Mouse (Mus musculus) liver, adult 2 months (tissue): ENCODE results near the gene Appbp2. TPM values are rescaled to one million over a fixed set of nuclear protein-coding genes. Genes with fewer than 3 reads are reported as not detected.
A peak's percentile ranks its signal among the peaks of the same experiment; 100 is the strongest.

ENCODE experiments used
- DNase-seq: peaks from one replicate; pipeline ENCODE4 v3.0.0-alpha.2; 2011; ENCODE audit warnings: low read depth, low spot score; ENCODE audit errors: extremely low read depth
- H3K27ac ChIP-seq: fragments of 200-500 bp; replicated peaks from 2 replicates; pipeline ENCODE4 v1.5.1; 2012; ENCODE audit warnings: low read depth, mild to moderate bottlenecking, control low read depth, inconsistent platforms, low read length; ENCODE audit not compliant: insufficient read depth
- H3K27me3 ChIP-seq: fragments of 200-500 bp; 2 replicates; pipeline ENCODE4 v1.6.1; 2012; ENCODE audit warnings: mild to moderate bottlenecking, moderate library complexity, low read length, inconsistent platforms; ENCODE audit not compliant: control insufficient read depth, insufficient read depth
- H3K36me3 ChIP-seq: fragments of 200-500 bp; 2 replicates; pipeline ENCODE4 v1.6.1; 2012; ENCODE audit warnings: low read length, inconsistent platforms; ENCODE audit not compliant: control insufficient read depth, insufficient read depth
- H3K4me1 ChIP-seq: fragments of 200-500 bp; 2 replicates; pipeline ENCODE4 v1.6.1; 2011; ENCODE audit warnings: low read length; ENCODE audit not compliant: control insufficient read depth, insufficient read depth
- H3K4me3 ChIP-seq: fragments of 200-500 bp; 2 replicates; pipeline ENCODE4 v1.5.1; 2011; ENCODE audit warnings: low read depth, mild to moderate bottlenecking, control low read depth, low read length, moderate library complexity; ENCODE audit not compliant: insufficient read depth
- H3K79me2 ChIP-seq: fragments of 200-500 bp; 2 replicates; pipeline ENCODE4 v1.6.1; 2012; ENCODE audit warnings: inconsistent platforms, mild to moderate bottlenecking, low read length, moderate library complexity; ENCODE audit not compliant: control insufficient read depth, insufficient read depth
- H3K9ac ChIP-seq: fragments of 200-500 bp; 2 replicates; pipeline ENCODE4 v1.6.1; 2012; ENCODE audit warnings: low read depth, mild to moderate bottlenecking, control low read depth, inconsistent platforms, low read length
- CTCF ChIP-seq: fragments of 200-500 bp; IDR thresholded peaks from 2 replicates; pipeline ENCODE4 v1.5.1; 2011; ENCODE audit warnings: low read depth, low read length, control low read depth
- POLR2A ChIP-seq: fragments of 200-500 bp; IDR thresholded peaks from 2 replicates; pipeline ENCODE4 v1.6.1; 2011; ENCODE audit warnings: low read length, control low read depth; ENCODE audit not compliant: insufficient read depth; ENCODE audit errors: extremely low read depth
- WGBS: fragments of 180-500 bp; shearing (Covaris S2); methylation state at CpG from one replicate; pipeline ENCODE4 v1.1.7; 2018; 5-methylcytosine and 5-hydroxymethylcytosine counted together
- polyA plus RNA-seq: library from polyadenylated mRNA; depleted of rRNA; stranded (reverse); fragments of >200 nt; gene quantifications from 2 replicates; pipeline ENCODE4 v1.2.3, GENCODE M21; 2012; rRNA removed
- total RNA-seq: library from RNA; depleted of rRNA; stranded (reverse); fragments of >200 nt; gene quantifications from 2 replicates; pipeline ENCODE4 v1.2.3, GENCODE M21; 2014; rRNA removed

The Appbp2 gene
- total RNA-seq (10.5 and 11.6 TPM in 2 replicates), polyA plus RNA-seq (5.2 and 5.5 TPM in 2 replicates)

GRCm38 (mm10) chr11:85234990-85235841, at the start of gene Appbp2:
Appbp2 (minus strand) TSS chr11:85235130.
- TF ChIP-seq POLR2A (peak; percentile 77; the same call in 1 of the 2 replicates), CTCF (no peak)
- 4% methylated on average over 48 of the region's 48 CpGs for WGBS

GRCm38 (mm10) chr11:85281219-85281878, 46.4 kb upstream of the Appbp2 start:
- no peak for DNase-seq
- H3K9ac ChIP-seq = no peak overlapping the region
- no peaks in the 10 kb centered on the region for H3K27me3 ChIP-seq
- H3K4me1 ChIP-seq = no peaks in the 10 kb centered on the region
- no peak overlapping the region for H3K4me3 ChIP-seq
- H3K27ac ChIP-seq = no peak overlapping the region
- no peaks in the 10 kb centered on the region for H3K36me3 ChIP-seq
- TF ChIP-seq POLR2A (no peak), CTCF (no peak)
- no peaks in the 10 kb centered on the region for H3K79me2 ChIP-seq
- WGBS = 53% methylated on average over 15 of the region's 15 CpGs

More at GRCm38 (mm10) chr11:85234990-85235841, at the start of gene Appbp2:
- H3K4me1 ChIP-seq = peaks cover 4% of the 10 kb centered on the region; the same call in 1 of the 2 replicates
- peaks cover 9% of the 10 kb centered on the region; the same call in 1 of the 2 replicates for H3K79me2 ChIP-seq
- peak within 1 kb of the TSS; percentile 99 for H3K4me3 ChIP-seq
- H3K9ac ChIP-seq = peak within 1 kb of the TSS; percentile 96
- peak; percentile 75 for DNase-seq
- H3K27ac ChIP-seq = peak within 1 kb of the TSS; percentile 95
- peaks cover 3% of the 10 kb centered on the region; the same call in 1 of the 2 replicates for H3K36me3 ChIP-seq
- no peaks in the 10 kb centered on the region for H3K27me3 ChIP-seq

GRCm38 (mm10) chr11:85278175-85278574, 43.2 kb upstream of the Appbp2 start:
- no peaks in the 10 kb centered on the region for H3K79me2 ChIP-seq
- H3K4me1 ChIP-seq = no peaks in the 10 kb centered on the region
- TF ChIP-seq POLR2A = no peak
- TF ChIP-seq CTCF = no peak
- no peak for DNase-seq
- 82% methylated on average over 1 of the region's 1 CpGs for WGBS
- no peak overlapping the region for H3K4me3 ChIP-seq
- H3K27me3 ChIP-seq = no peaks in the 10 kb centered on the region
- H3K36me3 ChIP-seq = no peaks in the 10 kb centered on the region
- no peak overlapping the region for H3K27ac ChIP-seq
- no peak overlapping the region for H3K9ac ChIP-seq

- H3K79me2 ChIP-seq = no peaks in the 10 kb centered on the region
- H3K27ac ChIP-seq = no peak overlapping the region
- H3K36me3 ChIP-seq = no peaks in the 10 kb centered on the region
- H3K4me1 ChIP-seq = no peaks in the 10 kb centered on the region
- no peak for DNase-seq
- WGBS = 72% methylated on average over 5 of the region's 5 CpGs
- no peak overlapping the region for H3K9ac ChIP-seq
- no peaks in the 10 kb centered on the region for H3K27me3 ChIP-seq
- TF ChIP-seq POLR2A = no peak
- TF ChIP-seq CTCF = no peak
- no peak overlapping the region for H3K4me3 ChIP-seq
Measured at GRCm38 (mm10) chr11:85277609-85278008, 42.7 kb upstream of the Appbp2 start.

- Histone ChIP-seq H3K4me1 (no peaks in the 10 kb centered on the region), H3K27ac (no peak overlapping the region), H3K36me3 (no peaks in the 10 kb centered on the region), H3K27me3 (no peaks in the 10 kb centered on the region), H3K4me3 (no peak overlapping the region), H3K79me2 (no peaks in the 10 kb centered on the region), H3K9ac (no peak overlapping the region)
- WGBS = 81% methylated on average over 5 of the region's 5 CpGs
- TF ChIP-seq CTCF (no peak), POLR2A (no peak)
- DNase-seq = no peak
Measured at GRCm38 (mm10) chr11:85275151-85275550, 40.2 kb upstream of the Appbp2 start.

- Histone ChIP-seq H3K4me3 (no peak overlapping the region), H3K4me1 (no peaks in the 10 kb centered on the region), H3K27me3 (no peaks in the 10 kb centered on the region), H3K9ac (no peak overlapping the region), H3K27ac (no peak overlapping the region), H3K36me3 (no peaks in the 10 kb centered on the region), H3K79me2 (no peaks in the 10 kb centered on the region)
- TF ChIP-seq POLR2A = no peak
- TF ChIP-seq CTCF = peak; percentile 36; the same call in 1 of the 2 replicates
- DNase-seq = no peak
- 78% methylated on average over 6 of the region's 6 CpGs for WGBS
Measured at GRCm38 (mm10) chr11:85273299-85273698, 38.4 kb upstream of the Appbp2 start.
